Mouse (Mus musculus): ENCODE measurements around the gene Zfp90. TPM values are rescaled to one million over a fixed set of nuclear protein-coding genes. Genes with fewer than 3 reads are reported as not detected.

Zfp90 gene
- polyA plus RNA-seq, 1 experiment from 2014 or later = 12.7 TPM

Other genes with a start within 250 kb of the Zfp90 start
- gene Slc7a6, start 246.5 kb upstream of the Zfp90 start, polyA plus RNA-seq (2015; fragmentation: Nextera tagmentation; extraction: Ambion mirVana) = 29.6 and 33.3 TPM in 2 replicates
- gene Slc7a6os, start 204.4 kb upstream of the Zfp90 start, polyA plus RNA-seq (2015; fragmentation: Nextera tagmentation; extraction: Ambion mirVana) = 19.5 and 22.2 TPM in 2 replicates
- 28.0 and 37.4 TPM in 2 replicates for gene Prmt7, start 204.4 kb upstream of the Zfp90 start, polyA plus RNA-seq (2015; fragmentation: Nextera tagmentation; extraction: Ambion mirVana)
- 2.5 and 3.6 TPM in 2 replicates for gene Smpd3, start 77.3 kb upstream of the Zfp90 start, polyA plus RNA-seq (2015; fragmentation: Nextera tagmentation; extraction: Ambion mirVana)
- not detected in 2 replicates for gene 6030452D12Rik, start 85.2 kb downstream of the Zfp90 start, polyA plus RNA-seq (2015; fragmentation: Nextera tagmentation; extraction: Ambion mirVana)
- gene Cdh3, start 95.6 kb downstream of the Zfp90 start, polyA plus RNA-seq (2015; fragmentation: Nextera tagmentation; extraction: Ambion mirVana) = 17.1 and 21.9 TPM in 2 replicates
- gene Gm10073, start 158.1 kb downstream of the Zfp90 start, polyA plus RNA-seq (2015; fragmentation: Nextera tagmentation; extraction: Ambion mirVana) = 6.5 and 8.6 TPM in 2 replicates
- 3.6 and 17.4 TPM in 2 replicates for gene Cdh1, start 188.0 kb downstream of the Zfp90 start, polyA plus RNA-seq (2015; fragmentation: Nextera tagmentation; extraction: Ambion mirVana)

Data from heart, embryonic 15.5 days (tissue).